ENCODE assay signal across 8 mouse cellular contexts in genomic region chr5:34210279-34210678, GRCm38 (mm10). TPM values are rescaled to one million over a fixed set of nuclear protein-coding genes. Genes with fewer than 3 reads are reported as not detected.
A peak's percentile ranks its signal among the peaks of the same experiment; 100 is the strongest.
DNase-seq lines count a peak whose midpoint lies in the region; ATAC-seq and TF ChIP-seq lines count a peak whose summit lies in the region.

No protein-coding gene starts in this region.

- H3K27ac ChIP-seq in lung, embryonic 15.5 days: no peak overlapping the region

- ATAC-seq in G1E (ENCODE audit: extremely low read depth, insufficient number of reproducible peaks, low FRiP score, poor library complexity, severe bottlenecking): no peak; the same call in 1 of the 2 replicates
- ATAC-seq in erythroid progenitor cell, adult 5-6 weeks (replicated peaks; ENCODE audit: low FRiP score, poor library complexity, severe bottlenecking): peak; percentile 90
- peak; percentile 55; the same call in 1 of the 2 replicates for ATAC-seq in lung, embryonic 15.5 days (ENCODE audit: borderline replicate concordance, extremely low read depth, low FRiP score, low TSS enrichment)

- WGBS in lung, embryonic 15.5 days: 0% methylated on average over 1 of the region's 1 CpGs

- H3K4me1 ChIP-seq in G1E (ENCODE audit: insufficient read depth, low read depth, low read length): no peaks in the 10 kb centered on the region
- H3K4me1 ChIP-seq in lung, embryonic 15.5 days: no peaks in the 10 kb centered on the region

- no peak overlapping the region for H3K4me3 ChIP-seq in G1E (ENCODE audit: low read depth, low read length)
- H3K4me3 ChIP-seq in lung, embryonic 15.5 days: no peak overlapping the region

- peak; percentile 91 for TF ChIP-seq CTCF in G1E (IDR thresholded peaks at IDR 0.05; ENCODE audit: low read depth, low read length)

- no peak overlapping the region for H3K9ac ChIP-seq in lung, embryonic 15.5 days

- intact Hi-C loops in heart, postnatal 36 days (cut with DNase I): loop anchor here (1.0 kb wide), 1 partner anchor 45 kb away; no protein-coding TSS in a partner anchor

- no peaks in the 10 kb centered on the region for H3K9me3 ChIP-seq in G1E (replicated peaks)
- H3K9me3 ChIP-seq in lung, embryonic 15.5 days: no peaks in the 10 kb centered on the region

- H3K27me3 ChIP-seq in G1E (ENCODE audit: insufficient read depth, low read length): peaks cover 48% of the 10 kb centered on the region
- H3K27me3 ChIP-seq in lung, embryonic 15.5 days: no peaks in the 10 kb centered on the region

- H3K36me3 ChIP-seq in G1E (replicated peaks): no peaks in the 10 kb centered on the region
- no peaks in the 10 kb centered on the region for H3K36me3 ChIP-seq in lung, embryonic 15.5 days

- no peak overlapping the region for H3K4me2 ChIP-seq in lung, embryonic 15.5 days

- DNase-seq in G1E (ENCODE audit: low spot score): peak; percentile 62
- peak; percentile 48 for DNase-seq in c-Kit-negative CD71-positive TER-119-positive erythroid progenitor cells, embryonic 14.5 days (ENCODE audit: low read depth, low spot score)
- DNase-seq in heart, postnatal 36 days: peak; percentile 74 to 78
- peak; percentile 78 for DNase-seq in layer of hippocampus, adult 11-12 months (ENCODE audit: low spot score)
- peak; percentile 65 for DNase-seq in ovary, postnatal 36 days (ENCODE audit: low spot score)
- DNase-seq in thymus, postnatal 14 days: peak; percentile 91

RNA-seq across cellular contexts. Expression of gene Mxd4, which starts 22.8 kb away (rescaled TPM):
- 9.8 and 12.8 TPM in 2 replicates for total RNA-seq in G1E (2014; fragmentation: Nextera tagmentation)
- 28.4 and 38.6 TPM in 2 replicates for total RNA-seq in G1E (2017)
- polyA plus RNA-seq in G1E (2012): 15.0 and 17.9 TPM in 2 replicates
- total RNA-seq in erythroid progenitor cell, adult 5-6 weeks (2015; ENCODE audit: low replicate concordance): 4.7 and 7.1 TPM in 2 replicates
- 3.6 and 13.6 TPM in 2 replicates for total RNA-seq in erythroid progenitor cell, adult 5-6 weeks (2017; ENCODE audit: low replicate concordance)
- total RNA-seq in heart, postnatal 36 days (2021): 10 to 100 TPM; 73.8 to 84.6 TPM
- 44.5 and 50.0 TPM in 2 replicates for polyA plus RNA-seq in lung, embryonic 15.5 days (2015; fragmentation: Nextera tagmentation; extraction: Ambion mirVana)

RNA-seq across cellular contexts. Expression of gene Haus3, which starts 41.0 kb away (rescaled TPM):
- total RNA-seq in G1E (2014; fragmentation: Nextera tagmentation): 85.7 and 94.2 TPM in 2 replicates
- 111 and 121 TPM in 2 replicates for total RNA-seq in G1E (2017)
- polyA plus RNA-seq in G1E (2012): 1.3 and 2.0 TPM in 2 replicates
- 61.6 and 90.5 TPM in 2 replicates for total RNA-seq in erythroid progenitor cell, adult 5-6 weeks (2015; ENCODE audit: low replicate concordance)
- 99.5 and 120 TPM in 2 replicates for total RNA-seq in erythroid progenitor cell, adult 5-6 weeks (2017; ENCODE audit: low replicate concordance)
- 1 to 10 TPM; 3.4 to 4.1 TPM for total RNA-seq in heart, postnatal 36 days (2021)
- 42.2 and 43.9 TPM in 2 replicates for polyA plus RNA-seq in lung, embryonic 15.5 days (2015; fragmentation: Nextera tagmentation; extraction: Ambion mirVana)

RNA-seq across cellular contexts. Expression of gene Poln, which starts 41.0 kb away (rescaled TPM):
- total RNA-seq in G1E (2014; fragmentation: Nextera tagmentation) (0.83 TPM in 1 of 2 replicates, not detected in the other), G1E (2017) (2.9 and 3.4 TPM in 2 replicates)
- not detected in 2 replicates for polyA plus RNA-seq in G1E (2012)
- 1.1 and 4.2 TPM in 2 replicates for total RNA-seq in erythroid progenitor cell, adult 5-6 weeks (2015; ENCODE audit: low replicate concordance)
- 1.7 and 7.3 TPM in 2 replicates for total RNA-seq in erythroid progenitor cell, adult 5-6 weeks (2017; ENCODE audit: low replicate concordance)
- total RNA-seq in heart, postnatal 36 days (2021): 1 to 10 TPM; 2.6 to 3.5 TPM
- 0.60 and 1.2 TPM in 2 replicates for polyA plus RNA-seq in lung, embryonic 15.5 days (2015; fragmentation: Nextera tagmentation; extraction: Ambion mirVana)

Comparison
In these comparisons a context has a peak if more than half of its experiments do, and no peak if none do; other contexts are left out.
1. RNA of gene Haus3, which starts 41.0 kb away (total RNA-seq): 61.6 to 120 TPM in erythroid progenitor cell, adult 5-6 weeks and 85.7 to 121 TPM in G1E; 3.4 to 4.1 TPM in heart, postnatal 36 days; every median in the first group is over 10 times any median in the second.
2. Peak in every context shown above with its lines, with median percentiles within 50 percentile points of each other: DNase-seq.